Mouse (Mus musculus) heart, adult 9 months (tissue): ENCODE measurements around the gene Nudt10.
"Not testable (repeated sequence)": the region's sequence is repeated elsewhere in the genome, so short reads cannot be mapped to it uniquely, and the experiment has no call there.

Experiments
- DNase-seq, 2 experiments: peaks; one replicate each; pipeline ENCODE4 v3.0.0; 2022; ENCODE audit warnings: low spot score in 2 of 2

Gene Nudt10

DNA sequence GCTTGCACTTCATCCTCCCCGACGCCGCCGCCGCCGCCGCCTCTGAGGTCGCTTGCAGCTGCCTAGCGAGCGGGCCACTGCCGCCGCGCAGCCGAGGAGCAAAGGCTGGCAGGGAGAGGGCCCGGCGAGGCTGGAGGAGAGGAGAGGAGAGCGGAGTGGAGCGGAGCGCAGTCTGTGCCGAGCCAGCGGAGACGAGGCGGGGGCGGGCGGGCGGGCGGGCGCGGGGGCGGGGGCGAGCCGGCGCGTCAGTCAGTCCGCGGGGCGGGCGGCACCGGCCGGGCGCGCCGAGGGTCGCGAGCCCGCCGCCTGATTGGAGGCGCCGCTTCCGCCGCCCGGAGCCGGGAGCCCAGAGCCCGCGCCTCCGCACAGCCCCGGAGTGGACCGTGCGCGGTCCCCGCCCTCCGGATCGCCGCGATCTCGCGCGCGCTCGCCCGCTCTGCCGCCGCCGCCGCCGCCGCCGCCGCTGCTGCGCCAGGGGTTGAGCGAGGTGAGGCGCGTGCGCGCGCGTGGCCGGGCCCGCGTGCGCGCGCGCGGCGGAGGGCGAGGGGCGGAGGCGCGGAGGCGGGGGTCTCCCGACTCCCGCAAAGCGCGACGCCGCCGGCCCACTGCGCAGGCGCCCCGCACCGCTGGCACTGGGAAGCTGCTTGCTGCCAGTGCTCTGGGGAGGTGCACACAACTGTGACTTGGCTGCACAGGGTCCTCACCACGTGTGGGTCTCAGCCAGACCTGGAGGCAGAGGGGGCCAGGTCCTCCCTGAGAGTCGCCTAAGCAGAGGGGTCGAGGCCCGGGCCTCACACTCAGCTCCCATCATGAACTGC, at the start of gene Nudt10:
TSS of gene Nudt10 (minus strand) at position 193 of the 818 bp plus-strand sequence.
- DNase-seq, result not testable (repeated sequence)

DNA sequence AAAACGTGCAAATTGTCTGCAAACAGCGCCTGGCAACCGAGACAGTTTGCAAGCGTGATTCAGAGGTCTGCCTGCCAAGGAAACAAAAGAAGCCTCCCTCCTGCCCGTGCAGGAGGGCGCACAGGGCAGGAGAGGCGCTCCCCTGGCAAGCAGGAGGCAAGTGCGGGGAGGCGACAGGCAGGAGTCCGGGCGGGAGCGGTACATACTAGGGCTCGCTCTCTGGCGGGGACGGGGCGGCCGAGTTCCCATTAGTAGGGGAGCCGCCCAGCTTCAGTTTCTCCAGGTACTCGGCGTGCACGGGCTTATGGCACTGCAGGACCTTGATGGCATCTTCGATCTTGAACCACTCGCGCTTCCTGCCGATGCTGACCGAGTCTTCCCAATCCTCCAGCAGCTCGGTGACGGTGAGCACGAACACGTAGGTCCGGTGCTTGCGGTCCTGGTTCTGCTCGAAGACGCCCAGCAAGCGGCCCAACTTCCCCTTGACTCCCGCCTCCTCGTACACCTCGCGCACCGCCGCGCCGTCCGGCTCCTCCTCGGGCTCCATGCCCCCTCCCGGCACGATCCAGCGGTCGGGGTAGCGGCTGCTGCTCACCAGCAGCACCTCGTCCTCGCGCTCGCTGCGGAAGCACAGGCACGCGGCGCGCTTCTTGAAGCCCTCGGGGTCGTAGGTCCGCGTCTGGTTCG, 536 bp downstream of the Nudt10 start:
- not testable (repeated sequence) for DNase-seq

DNA sequence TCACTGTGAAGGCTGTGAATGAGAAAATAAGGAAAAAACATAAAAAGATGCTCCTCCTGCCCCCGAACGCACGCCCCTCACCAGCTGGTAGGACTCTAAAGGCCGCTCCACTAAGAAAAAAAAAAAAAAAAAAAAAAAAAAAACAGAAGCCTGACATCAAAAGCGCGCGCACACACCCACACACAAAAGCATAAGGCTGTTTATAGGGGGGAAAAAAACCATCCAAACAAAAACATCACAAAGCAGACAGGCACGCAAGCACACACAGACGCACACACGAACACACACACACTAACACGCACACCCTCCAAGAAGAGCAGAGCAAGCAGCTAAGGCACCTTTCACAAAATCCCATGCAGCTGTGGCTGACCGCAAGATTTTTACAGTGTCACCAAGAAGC, 1.1 kb downstream of the Nudt10 start:
- no peak for DNase-seq
